ENCODE assay signal across 29 mouse cellular contexts in the genomic region with DNA sequence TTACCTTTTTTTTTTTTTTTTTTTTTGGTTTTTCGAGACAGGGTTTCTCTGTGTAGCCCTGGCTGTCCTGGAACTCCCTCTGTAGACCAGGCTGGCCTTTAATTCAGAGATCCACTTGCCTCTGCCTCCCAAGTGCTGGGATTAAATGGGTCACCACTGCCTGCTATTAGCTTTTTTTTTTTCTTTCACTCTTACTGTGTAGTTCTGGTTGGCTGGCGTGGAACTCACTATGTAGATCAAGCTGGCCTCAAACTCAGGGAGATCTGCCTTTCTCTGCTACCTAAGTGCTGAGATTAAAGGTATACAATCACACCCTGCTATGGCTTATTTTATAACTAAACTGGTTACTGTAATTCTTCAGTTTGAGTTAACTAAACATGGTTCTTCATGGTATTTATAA. TPM values are rescaled to one million over a fixed set of nuclear protein-coding genes. Genes with fewer than 3 reads are reported as not detected.
DNase-seq lines count a peak whose midpoint lies in the region; ATAC-seq and TF ChIP-seq lines count a peak whose summit lies in the region.
"Had no signal": no experiment of that assay in that cellular context is flagged by ENCODE, and none has a peak within 500 bp of the region (broad histone marks: within the 10 kb centered on the region; RNA-seq: fewer than 3 reads in every experiment).

No protein-coding gene starts in this region.

- peaks cover 26% of the 10 kb centered on the region for H3K36me3 ChIP-seq in heart, adult 2 months (ENCODE audit: control insufficient read depth, insufficient read depth, low read length)
- no peaks in the 10 kb centered on the region for H3K36me3 ChIP-seq in heart, embryonic 11.5 days (ENCODE audit: control insufficient read depth, insufficient read depth, low read length)
- no peaks in the 10 kb centered on the region for H3K36me3 ChIP-seq in liver, embryonic 15.5 days (replicated peaks)
- H3K36me3 ChIP-seq in liver, embryonic 12.5 days = no peaks in the 10 kb centered on the region
- H3K36me3 ChIP-seq in CH12.LX (replicated peaks in 1 of 2; ENCODE audit: control insufficient read depth in 1 of 2, insufficient read depth in 1 of 2, low read length in 1 of 2) = peaks cover 0 to 3% of the 10 kb centered on the region in 2 experiments
- no peaks in the 10 kb centered on the region for H3K36me3 ChIP-seq in macrophage (ENCODE audit: inconsistent target)
- H3K36me3 ChIP-seq: hindbrain, embryonic 13.5 days; liver, embryonic 13.5 days; lung, embryonic 15.5 days; stomach, embryonic 15.5 days had no signal

- no peak for DNase-seq in heart, adult 2 months
- DNase-seq in CH12.LX (ENCODE audit: extremely low read depth) = peak; percentile 68
- DNase-seq in left cerebral cortex, adult 9 months (ENCODE audit: low spot score in 2 of 2) = no peak
- DNase-seq: adrenal gland, postnatal 10 days; cerebellum, adult 8-10 months; kidney, adult 2 months; liver, embryonic 13.5 days; lung, postnatal 36 days; midbrain, embryonic 14.5 days; thymus, postnatal 25 days had no signal

- peaks cover 17% of the 10 kb centered on the region for H3K4me1 ChIP-seq in heart, adult 2 months (ENCODE audit: control insufficient read depth, insufficient read depth, low read length)
- peaks cover 28% of the 10 kb centered on the region for H3K4me1 ChIP-seq in heart, embryonic 11.5 days (ENCODE audit: control insufficient read depth, insufficient read depth, low read length)
- peaks cover 27% of the 10 kb centered on the region for H3K4me1 ChIP-seq in liver, embryonic 15.5 days (replicated peaks)
- H3K4me1 ChIP-seq in liver, embryonic 12.5 days = peaks cover 19% of the 10 kb centered on the region
- peaks cover 7 to 71% of the 10 kb centered on the region in 2 experiments; a peak in 3 of 4 replicates for H3K4me1 ChIP-seq in CH12.LX (ENCODE audit: control insufficient read depth in 1 of 2, insufficient read depth in 2 of 2)

- TF ChIP-seq RAD21 in CH12.LX (IDR thresholded peaks at IDR 0.05; ENCODE audit: low read depth, low read length) = no peak

- H3K9ac ChIP-seq in heart, adult 2 months (ENCODE audit: low read depth, low read length) = no peak overlapping the region
- H3K9ac ChIP-seq in heart, embryonic 11.5 days (ENCODE audit: low read depth, low read length) = no peak overlapping the region
- H3K9ac ChIP-seq in liver, embryonic 15.5 days = no peak overlapping the region
- H3K9ac ChIP-seq in liver, embryonic 12.5 days = no peak overlapping the region
- no peak overlapping the region for H3K9ac ChIP-seq in CH12.LX (ENCODE audit: insufficient read depth, low read depth)
- H3K9ac ChIP-seq: hindbrain, embryonic 13.5 days; liver, embryonic 13.5 days; lung, embryonic 15.5 days; stomach, embryonic 15.5 days had no signal

- H3K4me3 ChIP-seq in heart, adult 2 months = no peak overlapping the region
- H3K4me3 ChIP-seq in heart, embryonic 11.5 days (ENCODE audit: low read depth, low read length) = no peak overlapping the region
- H3K4me3 ChIP-seq in liver, embryonic 15.5 days (replicated peaks) = no peak overlapping the region
- no peak overlapping the region for H3K4me3 ChIP-seq in liver, embryonic 12.5 days
- no peak overlapping the region for H3K4me3 ChIP-seq in CH12.LX (replicated peaks in 1 of 3; ENCODE audit: low read depth in 2 of 3, low read length in 2 of 3, poor library complexity in 1 of 3)
- H3K4me3 ChIP-seq in macrophage (ENCODE audit: inconsistent target) = no peak overlapping the region
- H3K4me3 ChIP-seq: hindbrain, embryonic 13.5 days; liver, embryonic 13.5 days; lung, embryonic 15.5 days; stomach, embryonic 15.5 days had no signal

- 82% methylated on average over 2 of the region's 2 CpGs for WGBS in heart, adult 2 months
- 87% methylated on average over 2 of the region's 2 CpGs for WGBS in heart, embryonic 11.5 days (ENCODE audit: insufficient replicate concordance)
- 59% methylated on average over 2 of the region's 2 CpGs for WGBS in liver, embryonic 15.5 days (ENCODE audit: insufficient replicate concordance)
- 65% methylated on average over 2 of the region's 2 CpGs for WGBS in liver, embryonic 12.5 days (ENCODE audit: insufficient replicate concordance)
- WGBS in macrophage (ENCODE audit: missing documents) = 89% methylated on average over 1 of the region's 2 CpGs

- H3K79me2 ChIP-seq in heart, adult 2 months (replicated peaks; ENCODE audit: control insufficient read depth, insufficient read depth, low read length) = 0 out of 2 replicates have a peak, but pooled peaks cover 2% of the 10 kb centered on the region
- H3K79me2 ChIP-seq in CH12.LX (replicated peaks; ENCODE audit: control insufficient read depth, extremely low read depth, insufficient read depth, poor library complexity, severe bottlenecking) (no peaks in the 10 kb centered on the region), macrophage (ENCODE audit: inconsistent target) (peaks cover 94% of the 10 kb centered on the region)

- peak overlapping the region; percentile 69 for H3K27ac ChIP-seq in heart, adult 2 months
- no peak overlapping the region; the same call in 1 of the 2 replicates for H3K27ac ChIP-seq in heart, embryonic 11.5 days (ENCODE audit: low read depth, low read length)
- H3K27ac ChIP-seq in liver, embryonic 15.5 days (replicated peaks) = 0 out of 2 replicates have a peak overlapping the region, but pooled peaks have one; percentile 19
- no peak overlapping the region for H3K27ac ChIP-seq in liver, embryonic 12.5 days
- H3K27ac ChIP-seq in CH12.LX (ENCODE audit: insufficient read depth, low read depth) (no peak overlapping the region), macrophage (peak overlapping the region; percentile 65)
- H3K27ac ChIP-seq: hindbrain, embryonic 13.5 days; kidney, postnatal 0 days; stomach, embryonic 15.5 days had no signal

- no peaks in the 10 kb centered on the region for H3K9me3 ChIP-seq in heart, embryonic 11.5 days (replicated peaks; ENCODE audit: control insufficient read depth, low read length)
- H3K9me3 ChIP-seq in liver, embryonic 15.5 days (replicated peaks) = no peaks in the 10 kb centered on the region
- no peaks in the 10 kb centered on the region for H3K9me3 ChIP-seq in liver, embryonic 12.5 days (replicated peaks)
- no peaks in the 10 kb centered on the region for H3K9me3 ChIP-seq in CH12.LX (replicated peaks; ENCODE audit: low read length)
- H3K9me3 ChIP-seq: hindbrain, embryonic 13.5 days; liver, embryonic 13.5 days; lung, embryonic 15.5 days; stomach, embryonic 15.5 days had no signal

- no peak for TF ChIP-seq POLR2A in heart, adult 2 months (IDR thresholded peaks at IDR 0.05; ENCODE audit: insufficient read depth, low read depth, low read length)
- TF ChIP-seq POLR2A in CH12.LX (IDR thresholded peaks at IDR 0.05; ENCODE audit: low read depth, low read length) = no peak

- H3K4me2 ChIP-seq in heart, embryonic 11.5 days = no peak overlapping the region
- H3K4me2 ChIP-seq in liver, embryonic 15.5 days = no peak overlapping the region
- H3K4me2 ChIP-seq in liver, embryonic 12.5 days = no peak overlapping the region
- peak overlapping the region; percentile 48; the same call in 1 of the 2 replicates for H3K4me2 ChIP-seq in CH12.LX (ENCODE audit: insufficient read depth, low read depth, poor library complexity, severe bottlenecking)
- H3K4me2 ChIP-seq: hindbrain, embryonic 13.5 days; lung, embryonic 15.5 days; stomach, embryonic 15.5 days had no signal

- ATAC-seq in heart, embryonic 11.5 days (replicated peaks; ENCODE audit: insufficient number of reproducible peaks, low FRiP score, low TSS enrichment) = no peak
- ATAC-seq in liver, embryonic 15.5 days (ENCODE audit: insufficient read depth) = no peak
- ATAC-seq in liver, embryonic 12.5 days = no peak

- intact Hi-C loops in heart, adult 2 months (cut with DNase I) = no loop called here

- in situ Hi-C loops in CH12.LX (cut with MboI; ENCODE audit: low pct_ligation_motif_present, low pct_unique_long_range_greater_than_20kb, low sequenced_read_pairs) = no loop called here

- TF ChIP-seq EP300 in heart, adult 2 months (IDR thresholded peaks at IDR 0.05; ENCODE audit: insufficient read depth, low read depth, low read length) = no peak
- TF ChIP-seq EP300 in CH12.LX (IDR thresholded peaks at IDR 0.05; ENCODE audit: low read length) = peak; percentile 30; the same call in 1 of the 2 replicates

- dilution Hi-C loops in CH12.LX (cut with MboI; ENCODE audit: extremely low pct_ligation_motif_present, extremely low pct_unique_long_range_greater_than_20kb, low sequenced_read_pairs) = no loop called here

- no peaks in the 10 kb centered on the region for H3K27me3 ChIP-seq in heart, adult 2 months (ENCODE audit: control insufficient read depth, insufficient read depth, low read length)
- no peaks in the 10 kb centered on the region for H3K27me3 ChIP-seq in heart, embryonic 11.5 days (ENCODE audit: control insufficient read depth, insufficient read depth, low read length)
- H3K27me3 ChIP-seq in liver, embryonic 15.5 days = peaks cover 12% of the 10 kb centered on the region
- peaks cover 19% of the 10 kb centered on the region; the same call in 1 of the 2 replicates for H3K27me3 ChIP-seq in liver, embryonic 12.5 days (replicated peaks)
- peaks cover 23% of the 10 kb centered on the region for H3K27me3 ChIP-seq in CH12.LX (replicated peaks)
- H3K27me3 ChIP-seq: hindbrain, embryonic 13.5 days; lung, embryonic 15.5 days; stomach, embryonic 15.5 days had no signal

- TF ChIP-seq CTCF in heart, adult 2 months (IDR thresholded peaks at IDR 0.05) = no peak
- no peak for TF ChIP-seq CTCF in CH12.LX (conservative IDR thresholded peaks at IDR 0.05 in 1 of 2, IDR thresholded peaks at IDR 0.05 in 1 of 2; ENCODE audit: low read depth in 2 of 2, low read length in 2 of 2)

RNA-seq across cellular contexts. Expression of a gene that starts 6.1 kb away (rescaled TPM):
- total RNA-seq in heart, adult 2 months (2021) = not detected
- polyA plus RNA-seq in heart, adult 2 months (2012; rRNA removed) = not detected in 2 replicates
- not detected in 2 replicates for polyA plus RNA-seq in heart, embryonic 11.5 days (2014; fragmentation: Nextera tagmentation; extraction: Ambion mirVana)
- polyA plus RNA-seq in liver, embryonic 15.5 days (2015; fragmentation: Nextera tagmentation; extraction: Ambion mirVana) = not detected in 2 replicates
- not detected in 2 replicates for polyA plus RNA-seq in liver, embryonic 12.5 days (2016; fragmentation: Nextera tagmentation; extraction: Ambion mirVana)
- total RNA-seq in CH12.LX (2012; rRNA removed) (not detected in 2 replicates), CH12.LX (2014; rRNA removed) (not detected in 2 replicates)
- polyA plus RNA-seq in CH12.LX (2012; ENCODE audit: insufficient read length, low read depth) (1.5 and 2.1 TPM in 2 replicates), macrophage (2018) (not detected in 3 replicates)
- not detected for total RNA-seq in macrophage (2018; cell fraction: chromatin; rRNA removed)
- total RNA-seq in macrophage (2018; cell fraction: cytosol; rRNA removed) = not detected
- not detected for total RNA-seq in macrophage (2018; cell fraction: nucleus; rRNA removed)
- total RNA-seq: adrenal gland, postnatal 10 days; common myeloid progenitor, adult 5-6 weeks; gastrocnemius, adult 18-20 months; heart, postnatal 25 days; layer of hippocampus, postnatal 10 days; megakaryocyte-erythroid progenitor cell, adult 5-6 weeks had no signal
- polyA plus RNA-seq: brain, embryonic 14.5 days; C2C12; forebrain, embryonic 11.5 days; gonadal fat pad, adult 2 months; kidney, adult 2 months; limb, embryonic 11.5 days; lung, embryonic 15.5 days; neural tube, embryonic 11.5 days had no signal

RNA-seq across cellular contexts. Expression of a gene that starts 50.5 kb away (rescaled TPM):
- 10 to 100 TPM; 97.1 to 97.3 TPM for total RNA-seq in heart, adult 2 months (2021)
- polyA plus RNA-seq in heart, adult 2 months (2012; rRNA removed) = 94.2 and 133 TPM in 2 replicates
- polyA plus RNA-seq in heart, embryonic 11.5 days (2014; fragmentation: Nextera tagmentation; extraction: Ambion mirVana) = 92.0 and 108 TPM in 2 replicates
- 45.0 and 45.8 TPM in 2 replicates for polyA plus RNA-seq in liver, embryonic 15.5 days (2015; fragmentation: Nextera tagmentation; extraction: Ambion mirVana)
- 45.5 and 47.4 TPM in 2 replicates for polyA plus RNA-seq in liver, embryonic 12.5 days (2016; fragmentation: Nextera tagmentation; extraction: Ambion mirVana)
- total RNA-seq in CH12.LX (2012; rRNA removed) (9.7 and 11.4 TPM in 2 replicates), CH12.LX (2014; rRNA removed) (46.4 and 50.2 TPM in 2 replicates)
- polyA plus RNA-seq in CH12.LX (2012; ENCODE audit: insufficient read length, low read depth) (19.3 and 19.7 TPM in 2 replicates), macrophage (2018) (67.2 to 135 TPM (median 99.0 TPM) in 3 replicates)
- 100 to 1,000 TPM in 14 of 26 experiments, 10 to 100 TPM in 12; 23.7 to 222 (median 108) TPM for total RNA-seq in macrophage (2018; cell fraction: chromatin; rRNA removed)
- total RNA-seq in macrophage (2018; cell fraction: cytosol; rRNA removed) = 100 to 1,000 TPM in 14 of 26 experiments, 10 to 100 TPM in 12; 75.4 to 160 (median 114) TPM
- 100 to 1,000 TPM in 7 of 26 experiments, 10 to 100 TPM in 19; 32.5 to 170 (median 71.8) TPM for total RNA-seq in macrophage (2018; cell fraction: nucleus; rRNA removed)

RNA-seq across cellular contexts. Expression of a gene that starts 50.5 kb away (rescaled TPM):
- total RNA-seq in heart, adult 2 months (2021) = 10 to 100 TPM; 57.3 to 70.3 TPM
- polyA plus RNA-seq in heart, adult 2 months (2012; rRNA removed) = 21.4 and 34.5 TPM in 2 replicates
- 114 and 120 TPM in 2 replicates for polyA plus RNA-seq in heart, embryonic 11.5 days (2014; fragmentation: Nextera tagmentation; extraction: Ambion mirVana)
- 73.5 and 81.5 TPM in 2 replicates for polyA plus RNA-seq in liver, embryonic 15.5 days (2015; fragmentation: Nextera tagmentation; extraction: Ambion mirVana)
- polyA plus RNA-seq in liver, embryonic 12.5 days (2016; fragmentation: Nextera tagmentation; extraction: Ambion mirVana) = 136 and 137 TPM in 2 replicates
- total RNA-seq in CH12.LX (2012; rRNA removed) (56.7 and 58.8 TPM in 2 replicates), CH12.LX (2014; rRNA removed) (51.4 and 54.9 TPM in 2 replicates)
- polyA plus RNA-seq in CH12.LX (2012; ENCODE audit: insufficient read length, low read depth) (293 and 310 TPM in 2 replicates), macrophage (2018) (76.8 to 156 TPM (median 106 TPM) in 3 replicates)
- 100 to 1,000 TPM in 10 of 26 experiments, 10 to 100 TPM in 16; 50.2 to 130 (median 94.1) TPM for total RNA-seq in macrophage (2018; cell fraction: chromatin; rRNA removed)
- total RNA-seq in macrophage (2018; cell fraction: cytosol; rRNA removed) = 10 to 100 TPM; 54.8 to 96.7 (median 73.7) TPM
- 100 to 1,000 TPM in 1 of 26 experiments, 10 to 100 TPM in 25; 41.4 to 104 (median 62.3) TPM for total RNA-seq in macrophage (2018; cell fraction: nucleus; rRNA removed)

RNA-seq across cellular contexts. Expression of a gene that starts 50.8 kb away (rescaled TPM):
- 10 to 100 TPM; 13.6 to 18.0 TPM for total RNA-seq in heart, adult 2 months (2021)
- polyA plus RNA-seq in heart, adult 2 months (2012; rRNA removed) = 6.1 and 12.7 TPM in 2 replicates
- 91.0 and 94.9 TPM in 2 replicates for polyA plus RNA-seq in heart, embryonic 11.5 days (2014; fragmentation: Nextera tagmentation; extraction: Ambion mirVana)
- polyA plus RNA-seq in liver, embryonic 15.5 days (2015; fragmentation: Nextera tagmentation; extraction: Ambion mirVana) = 18.5 and 22.2 TPM in 2 replicates
- 24.1 and 26.3 TPM in 2 replicates for polyA plus RNA-seq in liver, embryonic 12.5 days (2016; fragmentation: Nextera tagmentation; extraction: Ambion mirVana)
- total RNA-seq in CH12.LX (2012; rRNA removed) = 8.9 and 9.8 TPM in 2 replicates
- total RNA-seq in CH12.LX (2014; rRNA removed) = 40.3 and 45.7 TPM in 2 replicates
- 37.7 and 38.0 TPM in 2 replicates for polyA plus RNA-seq in CH12.LX (2012; ENCODE audit: insufficient read length, low read depth)
- 100 to 1,000 TPM in 1 of 26 experiments, 10 to 100 TPM in 25; 13.0 to 153 (median 34.1) TPM for total RNA-seq in macrophage (2018; cell fraction: chromatin; rRNA removed)
- total RNA-seq in macrophage (2018; cell fraction: cytosol; rRNA removed) = 10 to 100 TPM; 35.3 to 60.4 (median 42.7) TPM
- total RNA-seq in macrophage (2018; cell fraction: nucleus; rRNA removed) = 100 to 1,000 TPM in 1 of 26 experiments, 10 to 100 TPM in 25; 17.4 to 114 (median 34.7) TPM
- polyA plus RNA-seq in macrophage (2018) = 29.7 to 103 TPM (median 53.7 TPM) in 3 replicates

Comparison
In these comparisons a context has a peak if more than half of its experiments do, and no peak if none do; other contexts are left out.
1. H3K27ac ChIP-seq: peak in heart, adult 2 months (single experiment), liver, embryonic 15.5 days (single experiment) and macrophage (single experiment); none in heart, embryonic 11.5 days (single experiment), liver, embryonic 12.5 days (single experiment) and CH12.LX (single experiment).